Mouse (Mus musculus): Measurements from ENCODE around the gene Gtf2e1.

The Gtf2e1 gene

DNA sequence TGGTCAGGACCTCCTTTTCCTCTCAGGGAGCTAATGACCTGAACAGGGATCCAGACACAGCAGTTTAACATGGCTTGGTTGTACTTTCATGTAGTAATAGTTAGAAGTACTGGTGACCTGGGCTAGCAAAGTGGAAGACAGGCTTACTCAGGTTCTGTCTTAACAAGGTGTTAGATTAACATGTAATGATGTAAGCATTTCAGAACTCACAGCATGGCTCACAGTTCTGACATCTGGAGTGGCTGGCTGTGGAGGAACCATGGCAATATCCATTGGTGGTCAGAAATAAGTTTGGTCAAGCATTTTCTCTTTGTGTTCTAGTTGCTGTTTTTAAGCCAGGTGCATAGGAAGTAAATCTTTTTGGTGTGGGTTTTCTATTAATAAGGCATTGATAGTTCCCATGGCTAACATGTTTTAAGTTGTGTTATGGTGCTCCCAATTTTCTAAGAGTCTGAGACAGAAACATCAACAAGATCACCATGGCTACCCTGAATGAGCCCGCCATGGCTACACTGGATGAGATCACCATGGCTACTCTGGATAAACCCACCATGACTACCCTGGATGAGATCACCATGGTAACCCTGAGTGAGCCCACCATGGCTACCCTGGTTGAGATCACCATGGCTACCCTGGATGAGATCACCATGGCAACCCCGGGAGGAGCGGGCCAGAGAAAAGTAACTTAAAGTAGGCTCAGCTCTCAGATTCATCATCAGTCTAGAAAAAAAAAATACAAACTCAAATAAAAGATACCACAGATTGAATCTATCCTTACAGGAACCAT lies 52.6 kb downstream of the Gtf2e1 start:
- DNase-seq (ENCODE audit: low read depth, low spot score), result peak; percentile 40

DNA sequence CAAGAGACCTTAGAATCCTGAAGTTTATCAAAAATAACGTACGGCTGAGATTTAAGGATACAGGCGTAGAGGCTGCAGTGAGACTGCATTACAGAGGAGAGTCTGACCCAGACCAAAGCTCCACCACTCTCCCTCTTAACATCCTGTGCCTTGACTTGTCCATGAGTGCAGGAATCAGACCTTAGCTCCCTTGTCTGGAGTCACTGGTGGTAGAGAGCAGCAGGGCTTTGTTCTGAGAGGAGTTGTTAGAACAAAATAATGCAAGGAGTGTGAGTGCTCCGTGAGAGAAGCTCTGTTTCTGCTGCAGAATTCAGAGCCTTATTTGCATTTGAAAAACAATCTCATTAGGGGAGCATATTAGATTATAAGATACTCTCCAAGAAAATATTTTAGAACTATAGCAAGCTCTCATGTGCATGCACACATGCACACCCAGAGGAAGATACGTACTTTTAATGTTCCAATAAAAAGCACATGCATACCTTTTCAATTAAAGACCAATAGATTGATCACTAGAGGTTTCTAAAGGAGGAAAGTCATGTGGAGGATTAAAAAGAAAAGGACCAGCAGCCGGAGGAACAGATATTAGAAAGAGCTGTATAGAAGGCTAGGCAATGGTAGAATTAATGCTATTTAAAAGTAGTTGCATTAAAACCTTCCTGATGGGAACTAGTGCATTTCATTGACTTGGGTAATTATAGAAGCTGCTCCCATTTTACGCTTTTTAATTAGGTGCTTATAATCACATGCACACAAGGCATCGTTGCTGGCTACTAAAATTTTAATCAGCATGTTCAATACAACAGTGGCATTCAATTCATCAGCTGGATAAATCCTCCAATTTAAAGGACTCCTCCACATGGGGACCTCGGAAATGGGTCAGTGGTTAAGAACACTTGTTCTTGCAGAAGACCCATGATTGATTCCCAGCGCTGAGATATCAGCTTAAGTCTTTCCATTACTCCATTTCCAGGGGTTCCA lies 61.0 kb downstream of the Gtf2e1 start:
- DNase-seq (ENCODE audit: low read depth, low spot score), result no peak

DNA sequence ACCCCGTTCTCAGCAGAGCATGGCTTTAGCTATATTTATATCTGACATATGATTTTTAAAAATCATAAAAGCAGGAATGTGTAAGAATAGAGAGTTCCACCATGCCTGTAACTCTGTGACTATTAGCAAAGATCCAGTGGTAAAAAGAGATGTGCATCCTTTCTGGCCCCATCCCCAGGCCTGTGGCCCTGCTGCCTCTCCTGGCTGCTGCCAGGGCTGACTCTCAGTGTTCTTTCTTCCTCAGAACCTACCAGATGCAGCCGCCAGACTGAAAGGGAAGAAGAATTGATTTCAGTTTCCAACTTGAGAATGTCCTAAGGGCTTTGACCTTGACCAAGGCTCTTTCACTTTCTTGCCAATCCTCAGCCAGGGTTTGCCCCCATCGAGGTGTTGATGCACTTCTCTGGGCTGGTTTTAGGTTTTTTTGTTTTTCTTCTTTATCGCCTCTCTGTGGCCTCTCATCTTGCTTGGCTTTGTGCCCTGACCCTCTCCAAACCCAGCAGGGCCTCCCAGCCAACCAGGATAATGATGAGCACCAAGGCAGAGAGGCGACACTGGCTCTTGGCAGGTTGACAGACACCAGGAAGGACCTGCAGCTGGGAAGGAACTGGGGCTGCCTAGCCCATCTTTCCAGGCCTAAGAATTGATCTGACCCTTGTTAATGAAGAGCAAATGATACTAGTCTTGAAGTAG lies 66.8 kb downstream of the Gtf2e1 start:
- DNase-seq (ENCODE audit: low read depth, low spot score), result no peak

DNA sequence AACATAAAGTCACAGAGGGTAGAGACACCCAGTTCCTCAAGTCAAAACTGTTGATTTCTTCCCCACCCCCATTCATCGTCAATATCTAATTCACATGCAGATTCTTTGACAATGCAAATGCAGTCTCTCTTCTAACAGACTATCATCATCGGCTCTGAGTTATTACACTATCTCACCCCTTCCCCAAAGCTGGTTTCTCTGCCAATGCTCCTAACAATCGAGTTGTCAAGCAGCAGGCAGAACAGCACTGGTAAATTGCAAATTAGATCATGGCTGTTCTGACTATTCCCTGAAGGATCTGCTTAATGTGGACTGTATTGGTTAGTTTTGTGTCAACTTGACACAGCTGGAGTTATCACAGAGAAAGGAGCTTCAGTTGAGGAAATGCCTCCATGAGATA lies 70.0 kb downstream of the Gtf2e1 start:
- DNase-seq (ENCODE audit: low read depth, low spot score), result no peak

DNA sequence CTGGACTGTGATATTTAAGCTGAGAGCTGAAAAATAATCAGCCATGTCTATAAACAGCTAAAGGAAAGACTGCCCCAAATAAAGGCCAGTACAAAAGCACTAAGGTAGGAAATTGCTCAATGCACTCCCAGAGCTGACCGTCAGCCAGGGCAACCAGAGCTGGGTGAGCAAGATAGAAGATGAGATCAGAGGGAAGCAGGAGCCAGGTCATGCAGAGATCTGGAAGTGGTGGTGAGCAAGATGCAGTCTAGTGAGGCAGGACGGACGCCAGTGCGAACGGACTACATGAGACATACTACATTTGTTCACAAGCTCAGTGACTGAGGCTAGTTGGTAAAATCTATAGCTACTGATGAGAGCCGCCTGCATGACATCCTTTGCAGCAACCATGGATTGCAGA lies 75.6 kb downstream of the Gtf2e1 start:
- no peak for DNase-seq (ENCODE audit: low read depth, low spot score)

DNA sequence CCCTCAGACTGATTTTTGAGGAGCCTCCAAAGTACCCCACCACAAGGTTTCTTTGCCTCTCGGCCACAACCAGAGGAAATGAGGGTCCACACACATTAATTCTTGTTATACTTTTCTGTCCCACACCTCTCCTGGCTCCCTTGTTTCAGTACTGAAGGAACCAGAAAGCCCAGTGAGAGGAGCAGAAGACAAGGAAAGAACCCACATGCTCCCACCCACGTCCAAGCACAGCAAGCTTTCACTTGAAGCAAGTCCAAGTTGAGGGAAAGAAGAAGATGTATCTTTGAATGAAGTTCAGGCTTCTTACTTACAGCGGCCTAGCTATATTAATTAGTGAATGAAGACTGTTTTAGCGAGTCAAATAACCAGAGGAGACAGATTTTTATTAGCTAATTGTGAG lies 76.7 kb downstream of the Gtf2e1 start:
- DNase-seq (ENCODE audit: low read depth, low spot score), result no peak

DNA sequence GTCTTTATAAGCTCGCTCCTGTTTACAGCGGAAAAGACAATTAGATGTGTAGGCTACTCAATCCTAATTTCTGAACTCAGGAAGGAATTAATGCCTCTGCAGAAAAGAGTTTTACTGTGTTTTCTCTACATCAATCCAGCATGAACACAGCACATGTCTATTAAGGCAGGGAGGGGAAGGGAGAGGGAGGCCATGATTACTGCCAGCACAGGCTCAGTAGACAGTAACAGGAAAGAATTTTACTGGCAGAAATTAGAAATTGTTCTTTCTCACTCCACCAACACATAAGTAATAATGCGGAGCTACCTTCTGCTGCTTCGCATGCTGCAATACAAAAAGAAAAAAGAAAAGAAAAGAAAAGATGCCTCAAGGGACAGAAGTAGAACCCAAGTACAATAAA lies 78.0 kb downstream of the Gtf2e1 start:
- no peak for DNase-seq (ENCODE audit: low read depth, low spot score)
